Mouse (Mus musculus) limb, embryonic 11.5 days (tissue): ENCODE measurements around the gene Mon2. TPM values are rescaled to one million over a fixed set of nuclear protein-coding genes. Genes with fewer than 3 reads are reported as not detected.

Experiments used
- ATAC-seq: fragments of 200-750 bp; cut with Nextera tagmentation; 2 replicates; pipeline ENCODE4 v1.8.0; 2017; ENCODE audit warnings: low read depth; ENCODE audit not compliant: insufficient number of reproducible peaks, low FRiP score, low TSS enrichment
- DNase-seq: peaks from one replicate; pipeline ENCODE4 v3.0.0-alpha.2; 2015; ENCODE audit warnings: low spot score
- H3K27ac ChIP-seq: fragments of 300-500 bp; sonication (generic); replicated peaks from 2 replicates; pipeline ENCODE4 v1.5.1; 2014; ENCODE audit warnings: low read depth, mild to moderate bottlenecking, low read length
- H3K27me3 ChIP-seq: fragments of 300-500 bp; sonication (generic); 2 replicates; pipeline ENCODE4 v1.6.1; 2014; ENCODE audit warnings: mild to moderate bottlenecking, low read length, mixed read lengths; ENCODE audit not compliant: control insufficient read depth, insufficient read depth
- H3K36me3 ChIP-seq: fragments of 300-500 bp; sonication (generic); 2 replicates; pipeline ENCODE4 v1.6.1; 2014; ENCODE audit warnings: mild to moderate bottlenecking, low read length, moderate library complexity, mixed read lengths; ENCODE audit not compliant: control insufficient read depth, insufficient read depth
- H3K4me1 ChIP-seq: fragments of 300-500 bp; sonication (generic); 2 replicates; pipeline ENCODE4 v1.6.1; 2014; ENCODE audit warnings: low read length, mixed read lengths; ENCODE audit not compliant: control insufficient read depth, insufficient read depth
- H3K4me2 ChIP-seq: fragments of 300-500 bp; sonication (generic); 2 replicates; pipeline ENCODE4 v1.6.1; 2014; ENCODE audit warnings: low read depth, mild to moderate bottlenecking, moderate library complexity; ENCODE audit not compliant: severe bottlenecking
- H3K4me3 ChIP-seq: fragments of 300-500 bp; sonication (generic); 2 replicates; pipeline ENCODE4 v1.5.1; 2014; ENCODE audit warnings: low read depth, low read length
- H3K9ac ChIP-seq: fragments of 300-500 bp; sonication (generic); 2 replicates; pipeline ENCODE4 v1.6.1; 2014; ENCODE audit warnings: mild to moderate bottlenecking, low read length
- H3K9me3 ChIP-seq: fragments of 300-500 bp; sonication (generic); 2 replicates; pipeline ENCODE4 v1.6.1; 2016; ENCODE audit warnings: low read length; ENCODE audit not compliant: control insufficient read depth
- WGBS: fragments of 180-500 bp; shearing (Covaris S2); extraction: QIAGEN DNeasy Blood & Tissue Kit; methylation state at CpG from one replicate; pipeline ENCODE4 v1.1.7; 2014; 5-methylcytosine and 5-hydroxymethylcytosine counted together
- polyA plus RNA-seq: library from polyadenylated mRNA; unstranded; fragments of >200 nt; fragmentation: Nextera tagmentation; extraction: Ambion mirVana; gene quantifications from 2 replicates; pipeline ENCODE4 v1.2.1, GENCODE M21; 2014

Mon2 gene
- polyA plus RNA-seq, 1 experiment from 2014 or later = 27.4 TPM

GRCm38 (mm10) chr10:123013435-123013834, 62.9 kb downstream of the Mon2 start:
- Histone ChIP-seq H3K4me1 (no peaks in the 10 kb centered on the region), H3K27me3 (no peaks in the 10 kb centered on the region), H3K27ac (no peak overlapping the region), H3K9me3 (no peaks in the 10 kb centered on the region), H3K4me2 (no peak overlapping the region), H3K36me3 (peaks cover 6% of the 10 kb centered on the region; the same call in 1 of the 2 replicates), H3K9ac (no peak overlapping the region), H3K4me3 (no peak overlapping the region)
- DNase-seq (peak; percentile 52), ATAC-seq (no peak)
- WGBS = 19% methylated on average over 18 of the region's 18 CpGs

DNA sequence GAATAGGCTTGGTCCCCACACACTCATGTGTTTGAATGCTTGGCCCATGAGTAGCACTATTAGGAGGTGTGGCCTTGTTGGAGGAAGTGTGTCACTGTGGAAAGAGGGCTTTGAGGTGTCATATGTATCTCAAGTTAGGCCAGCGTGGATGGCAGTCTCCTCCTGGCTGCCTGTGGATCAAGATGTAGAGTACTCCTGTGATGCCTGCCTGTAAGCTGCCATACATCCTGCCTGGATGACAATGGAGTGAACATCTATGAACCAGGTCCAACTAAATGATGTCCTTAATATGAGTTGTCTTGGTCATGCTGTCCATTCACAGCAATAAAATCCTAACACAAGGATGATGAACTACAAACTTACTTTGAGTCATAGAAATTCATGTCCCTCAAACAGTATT, 64.9 kb downstream of the Mon2 start:
- Histone ChIP-seq H3K36me3 (peaks cover 10% of the 10 kb centered on the region; the same call in 1 of the 2 replicates), H3K9ac (no peak overlapping the region), H3K4me1 (no peaks in the 10 kb centered on the region), H3K4me3 (no peak overlapping the region), H3K4me2 (no peak overlapping the region), H3K27me3 (no peaks in the 10 kb centered on the region), H3K27ac (no peak overlapping the region), H3K9me3 (no peaks in the 10 kb centered on the region)
- DNase-seq (no peak), ATAC-seq (no peak)
- WGBS = 86% methylated on average over 1 of the region's 1 CpGs

DNA sequence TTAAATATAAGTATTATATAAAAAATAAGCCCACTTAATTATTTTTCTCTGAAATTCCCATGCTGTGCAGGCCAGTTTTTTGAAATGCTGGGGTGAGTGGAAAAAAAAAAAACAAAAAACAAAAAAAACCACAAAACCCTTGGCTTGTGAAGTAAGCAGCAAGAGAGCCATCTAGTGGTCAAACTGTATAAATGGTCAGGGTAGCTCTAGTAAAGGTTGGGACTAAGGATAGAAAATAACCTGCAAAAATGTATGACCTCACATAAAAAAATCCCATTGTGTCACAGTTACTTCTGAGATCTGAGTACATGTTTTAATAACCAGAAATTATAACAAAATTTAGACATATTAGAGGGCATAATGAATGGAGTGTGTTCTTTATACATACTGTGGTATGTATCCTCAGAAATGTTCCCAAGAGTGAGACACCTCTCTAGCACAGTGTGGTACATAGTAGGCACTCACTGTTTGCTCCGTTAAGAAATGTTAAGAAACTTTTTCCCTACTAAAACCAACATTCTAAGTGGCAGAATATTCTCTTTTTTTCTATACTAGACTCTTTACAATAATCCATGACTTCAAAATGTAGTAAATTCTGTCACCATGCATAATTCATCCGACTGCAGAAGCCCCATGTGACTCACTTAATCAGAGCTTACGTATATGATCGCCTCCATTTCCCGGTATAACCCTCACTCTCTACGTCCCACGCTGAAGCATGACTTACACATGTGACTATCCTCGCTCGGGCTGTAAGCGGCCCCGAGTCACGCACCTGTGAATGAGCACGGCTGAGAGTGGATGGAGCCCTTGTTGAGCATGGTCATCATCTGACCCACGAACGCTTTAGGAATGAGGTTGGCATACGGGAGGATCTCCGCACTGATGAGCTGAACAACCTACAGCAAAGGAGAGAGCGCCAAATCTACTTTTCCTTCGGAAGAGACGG, 70.8 kb downstream of the Mon2 start:
- ATAC-seq (no peak; the same call in 1 of the 2 replicates), DNase-seq (no peak)
- H3K4me1 ChIP-seq = no peaks in the 10 kb centered on the region
- H3K4me3 ChIP-seq = no peak overlapping the region
- WGBS = 92% methylated on average over 20 of the region's 20 CpGs
- no peaks in the 10 kb centered on the region for H3K27me3 ChIP-seq
- H3K9ac ChIP-seq = no peak overlapping the region
- no peaks in the 10 kb centered on the region for H3K9me3 ChIP-seq
- H3K36me3 ChIP-seq = peaks cover 6% of the 10 kb centered on the region; the same call in 1 of the 2 replicates
- no peak overlapping the region for H3K4me2 ChIP-seq
- H3K27ac ChIP-seq = no peak overlapping the region

GRCm38 (mm10) chr10:123004475-123005236, 71.6 kb downstream of the Mon2 start:
- H3K9me3 ChIP-seq = no peaks in the 10 kb centered on the region
- H3K4me3 ChIP-seq = no peak overlapping the region
- H3K27ac ChIP-seq = no peak overlapping the region
- H3K36me3 ChIP-seq = peaks cover 7% of the 10 kb centered on the region; the same call in 1 of the 2 replicates
- H3K9ac ChIP-seq = no peak overlapping the region
- ATAC-seq (peak; percentile 69; the same call in 1 of the 2 replicates), DNase-seq (no peak)
- no peaks in the 10 kb centered on the region for H3K4me1 ChIP-seq
- H3K27me3 ChIP-seq = no peaks in the 10 kb centered on the region
- WGBS = 83% methylated on average over 15 of the region's 15 CpGs
- no peak overlapping the region for H3K4me2 ChIP-seq

DNA sequence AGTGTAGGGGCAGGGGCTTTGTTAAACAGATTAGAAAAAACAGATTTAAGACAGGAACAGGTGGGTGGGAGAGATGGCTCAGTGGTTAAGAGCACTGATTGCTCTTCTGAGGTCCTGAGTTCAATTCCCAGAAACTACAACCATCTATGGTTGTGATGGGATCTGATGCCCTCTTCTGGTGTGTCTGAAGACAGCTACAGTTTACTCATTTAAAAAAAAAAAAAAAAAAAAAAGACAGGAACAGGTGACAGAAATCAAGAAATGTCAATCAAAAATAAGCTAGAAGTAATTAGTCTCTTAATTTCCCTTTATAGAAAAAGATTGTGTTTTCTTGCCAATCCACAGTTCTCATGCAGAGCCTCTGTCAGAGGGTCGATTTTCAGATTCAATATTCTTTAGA, 74.3 kb downstream of the Mon2 start:
- Histone ChIP-seq H3K36me3 (peaks cover 4% of the 10 kb centered on the region; the same call in 1 of the 2 replicates), H3K9ac (no peak overlapping the region)
- 81% methylated on average over 1 of the region's 1 CpGs for WGBS

DNA sequence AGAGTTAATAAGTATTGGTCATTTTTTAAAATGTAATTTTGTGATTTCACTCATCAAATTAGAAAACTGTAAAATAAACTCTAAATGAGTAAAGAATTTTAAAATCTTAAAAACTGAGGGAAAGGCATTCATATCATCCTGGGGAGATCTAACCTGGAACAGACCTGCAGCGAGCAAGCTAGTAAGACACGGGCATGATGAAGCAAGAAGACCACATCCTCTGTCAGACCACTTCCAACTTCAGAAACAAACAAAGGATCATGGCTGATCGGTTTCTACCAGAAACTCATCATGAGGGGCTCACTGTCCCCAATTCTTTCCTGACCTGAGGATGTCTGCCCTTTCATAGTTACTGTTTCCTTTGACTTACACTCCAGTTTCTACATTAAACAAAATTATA, 74.9 kb downstream of the Mon2 start:
- Histone ChIP-seq H3K9ac (no peak overlapping the region), H3K4me3 (no peak overlapping the region), H3K4me1 (no peaks in the 10 kb centered on the region), H3K4me2 (no peak overlapping the region), H3K27me3 (no peaks in the 10 kb centered on the region), H3K9me3 (no peaks in the 10 kb centered on the region), H3K36me3 (peaks cover 4% of the 10 kb centered on the region; the same call in 1 of the 2 replicates), H3K27ac (no peak overlapping the region)
- WGBS = 91% methylated on average over 3 of the region's 3 CpGs
- DNase-seq (no peak), ATAC-seq (no peak)

More for the DNA sequence above, 74.3 kb downstream of the Mon2 start:
- no peaks in the 10 kb centered on the region for H3K9me3 ChIP-seq
- no peak overlapping the region for H3K27ac ChIP-seq
- H3K27me3 ChIP-seq = no peaks in the 10 kb centered on the region
- H3K4me3 ChIP-seq = no peak overlapping the region
- H3K4me2 ChIP-seq = no peak overlapping the region
- DNase-seq = no peak
- H3K4me1 ChIP-seq = no peaks in the 10 kb centered on the region
- no peak for ATAC-seq

DNA sequence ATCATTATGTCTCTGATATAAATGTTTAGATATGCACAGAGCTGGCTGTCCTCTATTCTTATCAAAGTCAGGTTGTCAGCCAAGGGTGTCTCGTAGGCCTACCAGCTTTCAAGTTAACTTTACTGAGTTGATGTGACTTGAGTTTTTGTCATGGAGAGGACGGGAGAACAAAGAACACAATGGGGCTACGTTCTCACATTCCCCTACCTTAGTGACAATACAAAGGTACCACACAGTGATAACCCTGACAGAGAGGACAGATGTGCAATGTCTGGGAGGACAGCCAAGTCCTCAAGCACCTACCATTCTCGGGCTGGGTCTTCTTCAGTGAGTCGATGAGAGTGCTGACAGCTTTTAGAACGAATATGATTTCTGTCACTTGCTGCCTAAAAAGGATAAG, 76.9 kb downstream of the Mon2 start:
- Histone ChIP-seq H3K27ac (no peak overlapping the region), H3K9me3 (no peaks in the 10 kb centered on the region), H3K4me3 (no peak overlapping the region), H3K36me3 (peaks cover 12% of the 10 kb centered on the region; the same call in 1 of the 2 replicates), H3K27me3 (no peaks in the 10 kb centered on the region), H3K4me1 (no peaks in the 10 kb centered on the region), H3K4me2 (no peak overlapping the region), H3K9ac (no peak overlapping the region)
- DNase-seq (no peak), ATAC-seq (no peak)
- WGBS = 92% methylated on average over 6 of the region's 6 CpGs

GRCm38 (mm10) chr10:122997852-122998251, 78.5 kb downstream of the Mon2 start:
- 87% methylated on average over 2 of the region's 2 CpGs for WGBS
- Histone ChIP-seq H3K4me3 (no peak overlapping the region), H3K4me1 (no peaks in the 10 kb centered on the region), H3K36me3 (peaks cover 12% of the 10 kb centered on the region; the same call in 1 of the 2 replicates), H3K9ac (no peak overlapping the region), H3K9me3 (no peaks in the 10 kb centered on the region), H3K27ac (no peak overlapping the region), H3K27me3 (no peaks in the 10 kb centered on the region), H3K4me2 (no peak overlapping the region)
- DNase-seq (no peak), ATAC-seq (no peak)
